ENCODE assay signal across 9 mouse cellular contexts in the genomic region with DNA sequence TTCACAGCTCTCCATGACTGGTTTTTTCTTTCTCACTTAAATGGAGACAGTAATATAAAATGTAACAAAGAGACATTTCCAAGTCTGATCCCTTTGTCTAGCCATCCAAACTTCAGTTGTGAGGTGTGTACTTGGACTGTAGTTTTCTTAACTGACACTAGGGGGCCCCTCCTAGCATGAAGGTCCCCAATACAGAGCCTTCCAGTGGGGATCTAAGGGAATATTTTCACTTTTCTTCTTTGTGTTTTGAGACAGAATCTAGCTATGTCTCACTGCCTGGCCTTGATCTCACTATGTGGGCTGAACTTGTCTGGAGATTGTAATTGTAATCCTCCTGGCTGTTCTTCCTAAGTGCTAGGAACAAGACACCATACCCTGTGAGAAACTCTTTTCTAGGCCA. TPM values are rescaled to one million over a fixed set of nuclear protein-coding genes. Genes with fewer than 3 reads are reported as not detected.
DNase-seq lines count a peak whose midpoint lies in the region; ATAC-seq and TF ChIP-seq lines count a peak whose summit lies in the region.
"Had no signal": no experiment of that assay in that cellular context is flagged by ENCODE, and none has a peak within 500 bp of the region (broad histone marks: within the 10 kb centered on the region; RNA-seq: fewer than 3 reads in every experiment).

No protein-coding gene starts in this region.

- H3K36me3 ChIP-seq in neural tube, embryonic 12.5 days, result no peaks in the 10 kb centered on the region
- no peaks in the 10 kb centered on the region for H3K36me3 ChIP-seq in neural tube, embryonic 15.5 days
- no peaks in the 10 kb centered on the region for H3K36me3 ChIP-seq in liver, postnatal 0 days (replicated peaks; ENCODE audit: insufficient read depth, low read length)
- H3K36me3 ChIP-seq: hindbrain, embryonic 15.5 days had no signal

- H3K4me1 ChIP-seq in neural tube, embryonic 12.5 days, result no peaks in the 10 kb centered on the region
- H3K4me1 ChIP-seq in neural tube, embryonic 15.5 days, result no peaks in the 10 kb centered on the region
- H3K4me1 ChIP-seq in liver, postnatal 0 days (ENCODE audit: insufficient read depth), result no peaks in the 10 kb centered on the region
- H3K4me1 ChIP-seq: hindbrain, embryonic 15.5 days had no signal

- peak; percentile 44; the same call in 1 of the 2 replicates for ATAC-seq in neural tube, embryonic 12.5 days (ENCODE audit: low FRiP score, low read depth)
- no peak for ATAC-seq in neural tube, embryonic 15.5 days (ENCODE audit: low FRiP score)
- ATAC-seq in inflammation-experienced regulatory T-cells, adult 6 months, result peak; percentile 73
- ATAC-seq in liver, postnatal 0 days, result peak; percentile 63; the same call in 1 of the 2 replicates

- no peak overlapping the region for H3K4me2 ChIP-seq in neural tube, embryonic 12.5 days (replicated peaks)
- no peak overlapping the region for H3K4me2 ChIP-seq in neural tube, embryonic 15.5 days
- H3K4me2 ChIP-seq in liver, postnatal 0 days (ENCODE audit: low read depth, low read length), result no peak overlapping the region
- H3K4me2 ChIP-seq: hindbrain, embryonic 15.5 days had no signal

- DNase-seq in cerebellum, postnatal 14 days, result peak; percentile 4 to 29
- no peak for DNase-seq in cerebellum, adult 18-20 months
- peak; percentile 58 for DNase-seq in embryo, embryonic 10.5 days (ENCODE audit: low spot score)
- no peak for DNase-seq in liver, postnatal 0 days
- no peak for DNase-seq in ovary, postnatal 10 days (ENCODE audit: low spot score)

- H3K9ac ChIP-seq in neural tube, embryonic 12.5 days, result no peak overlapping the region
- no peak overlapping the region for H3K9ac ChIP-seq in neural tube, embryonic 15.5 days (replicated peaks)
- no peak overlapping the region for H3K9ac ChIP-seq in liver, postnatal 0 days (replicated peaks)
- H3K9ac ChIP-seq: hindbrain, embryonic 15.5 days had no signal

- no peak for TF ChIP-seq EP300 in liver, postnatal 0 days (IDR thresholded peaks at IDR 0.05; ENCODE audit: low read depth)

- H3K9me3 ChIP-seq in neural tube, embryonic 12.5 days, result no peaks in the 10 kb centered on the region
- H3K9me3 ChIP-seq in neural tube, embryonic 15.5 days (replicated peaks), result no peaks in the 10 kb centered on the region
- H3K9me3 ChIP-seq in liver, postnatal 0 days (ENCODE audit: low read length), result no peaks in the 10 kb centered on the region; the same call in 1 of the 2 replicates
- H3K9me3 ChIP-seq: hindbrain, embryonic 15.5 days had no signal

- peak; percentile 81 for TF ChIP-seq CTCF in liver, postnatal 0 days (IDR thresholded peaks at IDR 0.05; ENCODE audit: low read depth)

- no peak overlapping the region for H3K27ac ChIP-seq in neural tube, embryonic 12.5 days
- H3K27ac ChIP-seq in neural tube, embryonic 15.5 days (replicated peaks), result no peak overlapping the region
- H3K27ac ChIP-seq in liver, postnatal 0 days (ENCODE audit: low read depth), result no peak overlapping the region
- H3K27ac ChIP-seq: hindbrain, embryonic 15.5 days had no signal

- no peak overlapping the region for H3K4me3 ChIP-seq in neural tube, embryonic 12.5 days
- no peak overlapping the region for H3K4me3 ChIP-seq in neural tube, embryonic 15.5 days (replicated peaks)
- no peak overlapping the region for H3K4me3 ChIP-seq in liver, postnatal 0 days (ENCODE audit: low read depth, low read length)
- H3K4me3 ChIP-seq: hindbrain, embryonic 15.5 days had no signal

- H3K27me3 ChIP-seq in neural tube, embryonic 12.5 days (replicated peaks), result no peaks in the 10 kb centered on the region
- H3K27me3 ChIP-seq in neural tube, embryonic 15.5 days (replicated peaks), result no peaks in the 10 kb centered on the region
- H3K27me3 ChIP-seq in liver, postnatal 0 days (ENCODE audit: insufficient read depth, low read length), result no peaks in the 10 kb centered on the region
- H3K27me3 ChIP-seq: hindbrain, embryonic 15.5 days had no signal

RNA-seq across cellular contexts. Expression of a gene that starts 5.5 kb away (rescaled TPM):
- not detected in 2 replicates for polyA plus RNA-seq in neural tube, embryonic 12.5 days (2016; fragmentation: Nextera tagmentation; extraction: Ambion mirVana)
- 0.19 TPM in 1 of 2 replicates, not detected in the other for polyA plus RNA-seq in neural tube, embryonic 15.5 days (2015; fragmentation: Nextera tagmentation; extraction: Ambion mirVana)
- not detected for polyA plus RNA-seq in inflammation-experienced regulatory T-cells, adult 6 months (2017; shearing (Covaris generic))
- polyA plus RNA-seq in liver, postnatal 0 days (2015; fragmentation: Nextera tagmentation; extraction: Ambion mirVana), result not detected in 2 replicates
- polyA plus RNA-seq: hindbrain, embryonic 15.5 days had no signal

RNA-seq across cellular contexts. Expression of a gene that starts 49.5 kb away (rescaled TPM):
- polyA plus RNA-seq in neural tube, embryonic 12.5 days (2016; fragmentation: Nextera tagmentation; extraction: Ambion mirVana), result 0.24 and 0.51 TPM in 2 replicates
- 0.58 and 0.78 TPM in 2 replicates for polyA plus RNA-seq in neural tube, embryonic 15.5 days (2015; fragmentation: Nextera tagmentation; extraction: Ambion mirVana)
- polyA plus RNA-seq in inflammation-experienced regulatory T-cells, adult 6 months (2017; shearing (Covaris generic)), result 1 to 10 TPM; 1.5 to 9.2 (median 5.2) TPM
- polyA plus RNA-seq in liver, postnatal 0 days (2015; fragmentation: Nextera tagmentation; extraction: Ambion mirVana), result 0.27 and 0.59 TPM in 2 replicates

Comparison
In these comparisons a context has a peak if more than half of its experiments do, and no peak if none do; other contexts are left out.
1. DNase-seq: peak in cerebellum, postnatal 14 days (2 of 2) and embryo, embryonic 10.5 days (single experiment); none in cerebellum, adult 18-20 months (0 of 2), liver, postnatal 0 days (single experiment) and ovary, postnatal 10 days (single experiment).